Mouse (Mus musculus): ENCODE data around the gene Sftpd. TPM values are rescaled to one million over a fixed set of nuclear protein-coding genes. Genes with fewer than 3 reads are reported as not detected.

The Sftpd gene
- polyA plus RNA-seq (2012; rRNA removed), result 0.15 and 0.20 TPM in 2 replicates

DNA sequence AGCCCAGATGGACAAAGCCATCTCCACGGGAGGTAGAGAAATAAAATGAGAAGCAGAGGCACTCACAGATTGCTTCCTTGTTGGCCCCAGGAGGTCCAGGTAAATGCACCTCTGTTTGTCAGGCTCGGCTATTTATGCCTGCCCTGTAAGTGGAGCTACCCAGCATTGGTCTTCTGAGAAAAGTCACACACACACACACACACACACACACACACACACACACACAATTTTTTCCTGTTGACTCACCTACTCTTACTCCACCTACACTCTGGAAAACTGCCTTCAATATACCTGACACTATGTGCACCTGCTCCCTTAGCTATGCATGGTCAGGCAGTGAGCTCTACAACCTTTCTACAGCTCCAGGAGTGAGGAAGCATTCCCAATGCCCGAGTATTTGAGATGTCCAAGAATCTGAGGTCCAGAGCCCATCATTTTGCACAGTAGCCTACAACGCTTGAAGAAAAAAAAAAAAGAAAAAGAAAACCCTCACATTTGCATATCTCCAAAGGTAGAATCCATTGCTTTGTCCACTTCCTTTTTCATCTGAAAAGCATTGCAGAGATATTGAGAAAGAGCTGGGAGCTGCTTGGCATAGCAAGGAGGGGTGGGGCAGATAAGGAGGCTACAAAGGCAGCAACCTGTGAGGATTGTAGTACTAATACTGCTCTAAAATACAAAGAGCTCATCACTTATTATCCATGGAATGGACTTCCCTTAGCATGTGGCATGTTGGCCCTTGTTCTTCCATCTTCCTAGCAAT is at the start of gene Sftpd:
Gene Sftpd (minus strand): TSS at position 91 of the 763 bp plus-strand sequence.
- H3K36me3 ChIP-seq (ENCODE audit: control insufficient read depth, insufficient read depth, low read length), result no peaks in the 10 kb centered on the region
- no peaks in the 10 kb centered on the region for H3K4me1 ChIP-seq (ENCODE audit: control insufficient read depth, insufficient read depth, low read length)
- no peaks in the 10 kb centered on the region for H3K27me3 ChIP-seq (ENCODE audit: control insufficient read depth, insufficient read depth, low read length)
- H3K27ac ChIP-seq (ENCODE audit: control insufficient read depth, insufficient read depth, low read depth, low read length), result no peak within 1 kb of the TSS
- no peak for TF ChIP-seq CTCF (IDR thresholded peaks at IDR 0.05; ENCODE audit: control insufficient read depth, insufficient read depth, insufficient replicate concordance, low read depth, low read length)
- no peak for TF ChIP-seq POLR2A (IDR thresholded peaks at IDR 0.05; ENCODE audit: control insufficient read depth, low read depth, low read length)
- no peak within 1 kb of the TSS for H3K4me3 ChIP-seq (ENCODE audit: control insufficient read depth, low read depth, low read length)

DNA sequence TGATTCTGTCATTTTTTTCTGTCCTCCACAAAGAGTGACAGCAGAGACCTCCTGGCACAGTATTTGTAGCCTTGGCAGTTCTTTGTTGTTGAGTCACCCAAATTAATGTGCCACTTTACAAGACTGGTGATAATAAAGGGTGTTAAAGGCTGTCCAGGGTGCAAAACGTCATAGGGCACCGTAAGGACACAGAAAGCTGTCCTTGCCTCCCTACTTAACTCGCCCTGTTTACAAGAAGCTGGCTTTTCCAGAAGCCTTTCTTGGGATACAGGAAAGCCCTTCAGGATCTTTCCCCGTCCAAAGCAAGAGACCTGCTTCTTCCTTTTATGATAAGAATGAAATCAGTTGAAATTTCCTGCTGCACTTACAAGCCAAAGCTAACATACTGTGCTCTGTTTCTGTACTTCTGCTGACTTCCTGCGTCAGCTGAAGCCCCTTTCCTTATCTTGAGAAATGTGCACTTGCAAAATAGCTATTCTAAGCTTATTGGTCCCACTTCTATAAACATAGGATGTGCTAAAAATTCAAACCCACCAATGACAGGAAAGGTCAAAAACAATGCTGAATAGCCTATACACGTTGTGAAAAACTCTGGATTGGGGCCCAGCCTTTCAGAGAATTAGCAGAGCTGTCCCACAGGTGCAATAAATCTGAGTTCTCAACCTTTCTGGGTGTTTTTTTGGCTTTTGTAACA is 13.2 kb upstream of the Sftpd start:
- no peak overlapping the region for H3K4me3 ChIP-seq (ENCODE audit: control insufficient read depth, low read depth, low read length)
- TF ChIP-seq CTCF (IDR thresholded peaks at IDR 0.05; ENCODE audit: control insufficient read depth, insufficient read depth, insufficient replicate concordance, low read depth, low read length), result no peak
- TF ChIP-seq POLR2A (IDR thresholded peaks at IDR 0.05; ENCODE audit: control insufficient read depth, low read depth, low read length), result no peak
- H3K27ac ChIP-seq (ENCODE audit: control insufficient read depth, insufficient read depth, low read depth, low read length), result no peak overlapping the region
- H3K4me1 ChIP-seq (ENCODE audit: control insufficient read depth, insufficient read depth, low read length), result no peaks in the 10 kb centered on the region
- no peaks in the 10 kb centered on the region for H3K27me3 ChIP-seq (ENCODE audit: control insufficient read depth, insufficient read depth, low read length)
- no peaks in the 10 kb centered on the region for H3K36me3 ChIP-seq (ENCODE audit: control insufficient read depth, insufficient read depth, low read length)

DNA sequence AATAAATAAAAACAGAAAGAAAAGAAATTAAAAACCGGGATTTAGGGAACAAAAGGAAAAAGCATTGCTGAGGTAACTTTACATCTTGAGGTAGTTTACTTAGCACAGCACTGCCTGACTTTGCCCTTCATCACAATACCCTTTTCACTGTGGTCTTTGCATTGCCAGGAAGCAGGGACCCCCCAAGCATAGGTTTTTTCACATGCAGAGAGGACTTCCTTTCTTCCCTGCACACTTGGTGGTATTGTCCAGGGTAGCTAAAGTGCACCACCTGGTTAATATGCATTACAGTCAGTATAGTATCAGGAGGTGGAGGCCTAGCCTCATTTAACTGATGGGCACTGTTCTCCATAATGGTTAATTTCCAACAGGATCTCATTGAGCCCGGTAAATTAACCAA is 4.5 kb upstream of the Sftpd start:
- TF ChIP-seq POLR2A (IDR thresholded peaks at IDR 0.05; ENCODE audit: control insufficient read depth, low read depth, low read length) (no peak), CTCF (IDR thresholded peaks at IDR 0.05; ENCODE audit: control insufficient read depth, insufficient read depth, insufficient replicate concordance, low read depth, low read length) (no peak)
- Histone ChIP-seq H3K27ac (ENCODE audit: control insufficient read depth, insufficient read depth, low read depth, low read length) (no peak overlapping the region), H3K4me1 (ENCODE audit: control insufficient read depth, insufficient read depth, low read length) (no peaks in the 10 kb centered on the region; the same call in 1 of the 2 replicates), H3K27me3 (ENCODE audit: control insufficient read depth, insufficient read depth, low read length) (no peaks in the 10 kb centered on the region), H3K36me3 (ENCODE audit: control insufficient read depth, insufficient read depth, low read length) (no peaks in the 10 kb centered on the region), H3K4me3 (ENCODE audit: control insufficient read depth, low read depth, low read length) (no peak overlapping the region)

DNA sequence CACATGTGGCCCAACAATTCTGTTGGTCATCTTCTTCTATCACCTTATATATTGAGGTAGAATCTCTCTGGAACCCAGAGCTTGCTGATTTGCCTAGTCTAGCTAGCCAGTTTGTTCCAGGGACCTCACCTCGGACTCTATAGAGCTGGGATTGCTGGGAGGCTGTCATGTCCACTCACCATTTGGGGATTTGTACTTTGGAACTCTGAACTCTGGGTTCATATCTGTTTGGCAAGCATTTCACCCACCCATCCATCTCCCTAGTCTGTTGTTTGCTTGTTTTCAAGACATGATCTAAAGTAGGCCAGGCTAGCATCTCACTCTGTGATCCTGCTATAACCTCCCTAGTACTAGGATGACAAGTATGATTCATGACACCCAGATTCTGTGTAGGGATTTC is 10.1 kb downstream of the Sftpd start:
- no peaks in the 10 kb centered on the region for H3K36me3 ChIP-seq (ENCODE audit: control insufficient read depth, insufficient read depth, low read length)
- no peaks in the 10 kb centered on the region for H3K4me1 ChIP-seq (ENCODE audit: control insufficient read depth, insufficient read depth, low read length)
- no peak overlapping the region for H3K27ac ChIP-seq (ENCODE audit: control insufficient read depth, insufficient read depth, low read depth, low read length)
- no peaks in the 10 kb centered on the region for H3K27me3 ChIP-seq (ENCODE audit: control insufficient read depth, insufficient read depth, low read length)
- no peak for TF ChIP-seq CTCF (IDR thresholded peaks at IDR 0.05; ENCODE audit: control insufficient read depth, insufficient read depth, insufficient replicate concordance, low read depth, low read length)
- TF ChIP-seq POLR2A (IDR thresholded peaks at IDR 0.05; ENCODE audit: control insufficient read depth, low read depth, low read length), result no peak
- H3K4me3 ChIP-seq (ENCODE audit: control insufficient read depth, low read depth, low read length), result no peak overlapping the region

DNA sequence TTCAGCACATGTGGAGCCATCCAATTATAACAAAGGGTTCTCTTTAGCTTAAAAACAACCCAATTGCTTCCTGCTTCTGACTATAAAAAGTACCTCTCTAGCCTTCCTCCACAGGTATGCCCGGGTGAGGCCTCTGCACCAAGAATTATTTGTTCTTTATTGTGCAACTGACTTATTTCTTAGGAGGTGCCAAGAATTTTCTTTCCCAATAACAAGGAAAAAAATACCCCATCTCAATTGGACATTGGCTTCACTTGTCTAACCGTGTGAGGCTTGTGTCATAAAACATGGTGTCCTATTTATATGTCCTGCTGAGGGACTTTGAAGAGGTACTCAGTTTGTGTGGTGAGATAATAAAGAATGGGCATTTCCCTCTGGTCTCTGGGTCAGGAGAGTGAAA is 14.4 kb downstream of the Sftpd start:
- Histone ChIP-seq H3K27ac (ENCODE audit: control insufficient read depth, insufficient read depth, low read depth, low read length) (no peak overlapping the region), H3K27me3 (ENCODE audit: control insufficient read depth, insufficient read depth, low read length) (no peaks in the 10 kb centered on the region), H3K4me3 (ENCODE audit: control insufficient read depth, low read depth, low read length) (no peak overlapping the region), H3K4me1 (ENCODE audit: control insufficient read depth, insufficient read depth, low read length) (no peaks in the 10 kb centered on the region), H3K36me3 (ENCODE audit: control insufficient read depth, insufficient read depth, low read length) (no peaks in the 10 kb centered on the region)
- no peak for TF ChIP-seq CTCF (IDR thresholded peaks at IDR 0.05; ENCODE audit: control insufficient read depth, insufficient read depth, insufficient replicate concordance, low read depth, low read length)
- TF ChIP-seq POLR2A (IDR thresholded peaks at IDR 0.05; ENCODE audit: control insufficient read depth, low read depth, low read length), result no peak

DNA sequence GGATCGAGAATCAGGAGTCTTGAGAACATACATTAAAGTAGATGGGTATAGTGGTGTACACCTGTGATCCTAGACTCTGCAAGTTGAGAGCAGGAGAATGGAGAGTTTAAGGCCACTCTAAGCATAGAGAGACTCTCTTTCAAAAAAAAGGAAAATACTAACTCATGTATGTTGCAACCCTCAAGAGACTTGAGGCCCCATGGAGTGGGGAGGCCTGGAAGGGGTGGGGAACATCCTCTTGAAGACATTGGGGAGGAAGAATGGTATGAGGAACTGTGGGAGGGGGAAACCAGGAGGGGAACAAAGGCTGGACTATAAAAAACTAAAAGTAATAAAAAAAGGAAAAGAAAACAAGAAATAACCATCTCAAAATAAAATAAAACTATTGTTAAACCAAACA is 16.4 kb downstream of the Sftpd start:
- Histone ChIP-seq H3K36me3 (ENCODE audit: control insufficient read depth, insufficient read depth, low read length) (no peaks in the 10 kb centered on the region), H3K27ac (ENCODE audit: control insufficient read depth, insufficient read depth, low read depth, low read length) (no peak overlapping the region), H3K4me3 (ENCODE audit: control insufficient read depth, low read depth, low read length) (no peak overlapping the region), H3K4me1 (ENCODE audit: control insufficient read depth, insufficient read depth, low read length) (no peaks in the 10 kb centered on the region), H3K27me3 (ENCODE audit: control insufficient read depth, insufficient read depth, low read length) (no peaks in the 10 kb centered on the region)
- no peak for TF ChIP-seq POLR2A (IDR thresholded peaks at IDR 0.05; ENCODE audit: control insufficient read depth, low read depth, low read length)
- TF ChIP-seq CTCF (IDR thresholded peaks at IDR 0.05; ENCODE audit: control insufficient read depth, insufficient read depth, insufficient replicate concordance, low read depth, low read length), result no peak

DNA sequence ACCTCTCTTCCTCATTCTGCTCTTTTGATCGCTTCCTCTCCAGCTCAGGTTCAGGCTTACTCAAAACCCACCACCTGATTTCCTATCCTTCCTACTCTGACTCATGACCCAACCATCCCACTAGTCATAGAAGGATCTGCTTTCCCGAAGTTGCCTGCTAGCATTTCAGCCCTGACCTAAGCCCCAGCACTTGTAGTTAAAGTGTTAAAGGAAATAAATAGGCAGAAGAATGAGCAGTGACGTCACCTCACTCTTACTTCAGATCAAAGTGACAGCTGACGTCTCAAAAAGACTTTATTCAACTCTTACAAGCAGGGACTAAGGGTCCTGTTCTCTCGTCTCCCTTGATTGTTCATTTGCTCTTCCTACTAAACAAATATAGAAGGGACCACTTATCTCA is 17.7 kb downstream of the Sftpd start:
- TF ChIP-seq CTCF (IDR thresholded peaks at IDR 0.05; ENCODE audit: control insufficient read depth, insufficient read depth, insufficient replicate concordance, low read depth, low read length) (no peak), POLR2A (IDR thresholded peaks at IDR 0.05; ENCODE audit: control insufficient read depth, low read depth, low read length) (no peak)
- Histone ChIP-seq H3K27ac (ENCODE audit: control insufficient read depth, insufficient read depth, low read depth, low read length) (no peak overlapping the region), H3K4me1 (ENCODE audit: control insufficient read depth, insufficient read depth, low read length) (no peaks in the 10 kb centered on the region), H3K27me3 (ENCODE audit: control insufficient read depth, insufficient read depth, low read length) (no peaks in the 10 kb centered on the region), H3K4me3 (ENCODE audit: control insufficient read depth, low read depth, low read length) (no peak overlapping the region), H3K36me3 (ENCODE audit: control insufficient read depth, insufficient read depth, low read length) (no peaks in the 10 kb centered on the region)

All from testis, adult 2 months (tissue).